Mouse (Mus musculus): ENCODE data around the gene Mier2.

DNA sequence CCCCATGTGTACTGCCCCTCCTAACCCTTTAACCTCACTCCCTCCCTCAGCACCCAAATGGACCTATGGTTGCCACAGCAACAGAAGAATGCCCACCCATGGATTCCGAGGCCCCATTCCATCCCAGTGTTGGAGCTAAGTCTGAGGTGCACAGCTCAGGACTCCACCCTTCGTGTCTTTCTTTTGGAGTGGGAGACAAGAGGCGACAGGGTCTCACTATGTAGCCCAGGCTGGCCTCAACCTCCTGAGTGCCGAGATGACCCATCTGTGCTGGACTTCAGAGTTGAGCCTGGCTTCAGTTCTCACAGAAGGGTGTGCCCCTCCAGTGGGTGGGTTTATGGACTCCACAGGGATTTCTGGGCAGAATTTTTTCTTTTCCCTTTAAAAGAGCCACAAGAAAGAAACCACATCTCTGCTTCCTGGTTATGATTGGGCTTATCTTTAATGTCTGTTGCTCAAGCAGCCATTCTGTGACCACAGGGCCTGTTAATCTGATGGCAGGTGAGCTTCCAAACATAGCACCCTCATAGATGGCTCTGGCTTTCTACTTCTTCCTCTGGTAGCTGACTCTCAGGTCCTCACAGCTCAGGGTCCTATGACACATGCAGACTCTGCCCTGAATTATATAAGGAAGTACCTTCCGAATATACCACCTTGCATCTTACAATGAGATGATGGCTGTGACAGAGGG lies 32.2 kb upstream of the Mier2 start, which contains the start of gene Theg:
- TF ChIP-seq CTCF (IDR thresholded peaks at IDR 0.05) (no peak), EP300 (IDR thresholded peaks at IDR 0.05; ENCODE audit: insufficient read depth, low read depth, low read length) (no peak)
